Mouse (Mus musculus) liver, adult 2 months (tissue): Measurements from ENCODE around the gene Dedd2. TPM values are rescaled to one million over a fixed set of nuclear protein-coding genes. Genes with fewer than 3 reads are reported as not detected.
A peak's percentile ranks its signal among the peaks of the same experiment; 100 is the strongest.

Experiments
- DNase-seq: peaks from one replicate; pipeline ENCODE4 v3.0.0-alpha.2; 2011; ENCODE audit warnings: low read depth, low spot score; ENCODE audit errors: extremely low read depth
- H3K27ac ChIP-seq: fragments of 200-500 bp; replicated peaks from 2 replicates; pipeline ENCODE4 v1.5.1; 2012; ENCODE audit warnings: low read depth, mild to moderate bottlenecking, control low read depth, inconsistent platforms, low read length; ENCODE audit not compliant: insufficient read depth
- H3K27me3 ChIP-seq: fragments of 200-500 bp; 2 replicates; pipeline ENCODE4 v1.6.1; 2012; ENCODE audit warnings: mild to moderate bottlenecking, moderate library complexity, low read length, inconsistent platforms; ENCODE audit not compliant: control insufficient read depth, insufficient read depth
- H3K36me3 ChIP-seq: fragments of 200-500 bp; 2 replicates; pipeline ENCODE4 v1.6.1; 2012; ENCODE audit warnings: low read length, inconsistent platforms; ENCODE audit not compliant: control insufficient read depth, insufficient read depth
- H3K4me1 ChIP-seq: fragments of 200-500 bp; 2 replicates; pipeline ENCODE4 v1.6.1; 2011; ENCODE audit warnings: low read length; ENCODE audit not compliant: control insufficient read depth, insufficient read depth
- H3K4me3 ChIP-seq: fragments of 200-500 bp; 2 replicates; pipeline ENCODE4 v1.5.1; 2011; ENCODE audit warnings: low read depth, mild to moderate bottlenecking, control low read depth, low read length, moderate library complexity; ENCODE audit not compliant: insufficient read depth
- H3K79me2 ChIP-seq: fragments of 200-500 bp; 2 replicates; pipeline ENCODE4 v1.6.1; 2012; ENCODE audit warnings: inconsistent platforms, mild to moderate bottlenecking, low read length, moderate library complexity; ENCODE audit not compliant: control insufficient read depth, insufficient read depth
- H3K9ac ChIP-seq: fragments of 200-500 bp; 2 replicates; pipeline ENCODE4 v1.6.1; 2012; ENCODE audit warnings: low read depth, mild to moderate bottlenecking, control low read depth, inconsistent platforms, low read length
- CTCF ChIP-seq: fragments of 200-500 bp; IDR thresholded peaks from 2 replicates; pipeline ENCODE4 v1.5.1; 2011; ENCODE audit warnings: low read depth, low read length, control low read depth
- POLR2A ChIP-seq: fragments of 200-500 bp; IDR thresholded peaks from 2 replicates; pipeline ENCODE4 v1.6.1; 2011; ENCODE audit warnings: low read length, control low read depth; ENCODE audit not compliant: insufficient read depth; ENCODE audit errors: extremely low read depth
- WGBS: fragments of 180-500 bp; shearing (Covaris S2); methylation state at CpG from one replicate; pipeline ENCODE4 v1.1.7; 2018; 5-methylcytosine and 5-hydroxymethylcytosine counted together
- polyA plus RNA-seq: library from polyadenylated mRNA; depleted of rRNA; stranded (reverse); fragments of >200 nt; gene quantifications from 2 replicates; pipeline ENCODE4 v1.2.3, GENCODE M21; 2012
- total RNA-seq: library from RNA; depleted of rRNA; stranded (reverse); fragments of >200 nt; gene quantifications from 2 replicates; pipeline ENCODE4 v1.2.3, GENCODE M21; 2014

Gene Dedd2
- total and polyA plus RNA-seq, 2 experiments, result 20.2 to 27.9 TPM

DNA sequence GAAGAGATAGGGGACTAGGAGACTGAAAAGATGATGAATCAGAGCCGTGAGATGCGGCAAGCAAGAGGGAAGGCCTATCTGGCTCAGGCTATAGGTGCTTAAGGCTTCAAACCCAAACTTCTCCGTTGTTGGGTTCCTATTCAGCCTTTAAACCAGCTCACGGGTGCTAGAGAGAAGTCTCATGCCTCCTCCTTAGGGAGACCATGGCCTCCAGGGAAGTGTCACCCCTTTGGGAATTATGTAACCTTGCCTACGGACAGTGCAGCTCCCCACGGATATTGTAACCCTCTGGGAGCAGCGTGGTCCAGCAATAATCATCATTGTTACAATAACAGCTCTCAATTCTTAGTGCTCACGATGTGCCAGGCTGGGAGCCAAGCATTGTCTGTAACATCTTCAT is 31.4 kb upstream of the Dedd2 start:
- Histone ChIP-seq H3K27me3 (no peaks in the 10 kb centered on the region), H3K79me2 (peaks cover 28% of the 10 kb centered on the region; the same call in 1 of the 2 replicates), H3K4me3 (no peak overlapping the region), H3K36me3 (no peaks in the 10 kb centered on the region), H3K4me1 (peaks cover 12% of the 10 kb centered on the region), H3K27ac (peak overlapping the region; percentile 36), H3K9ac (no peak overlapping the region; the same call in 1 of the 2 replicates)
- DNase-seq, result no peak
- TF ChIP-seq CTCF, result no peak
- TF ChIP-seq POLR2A, result no peak
- WGBS, result 58% methylated on average over 8 of the region's 8 CpGs

DNA sequence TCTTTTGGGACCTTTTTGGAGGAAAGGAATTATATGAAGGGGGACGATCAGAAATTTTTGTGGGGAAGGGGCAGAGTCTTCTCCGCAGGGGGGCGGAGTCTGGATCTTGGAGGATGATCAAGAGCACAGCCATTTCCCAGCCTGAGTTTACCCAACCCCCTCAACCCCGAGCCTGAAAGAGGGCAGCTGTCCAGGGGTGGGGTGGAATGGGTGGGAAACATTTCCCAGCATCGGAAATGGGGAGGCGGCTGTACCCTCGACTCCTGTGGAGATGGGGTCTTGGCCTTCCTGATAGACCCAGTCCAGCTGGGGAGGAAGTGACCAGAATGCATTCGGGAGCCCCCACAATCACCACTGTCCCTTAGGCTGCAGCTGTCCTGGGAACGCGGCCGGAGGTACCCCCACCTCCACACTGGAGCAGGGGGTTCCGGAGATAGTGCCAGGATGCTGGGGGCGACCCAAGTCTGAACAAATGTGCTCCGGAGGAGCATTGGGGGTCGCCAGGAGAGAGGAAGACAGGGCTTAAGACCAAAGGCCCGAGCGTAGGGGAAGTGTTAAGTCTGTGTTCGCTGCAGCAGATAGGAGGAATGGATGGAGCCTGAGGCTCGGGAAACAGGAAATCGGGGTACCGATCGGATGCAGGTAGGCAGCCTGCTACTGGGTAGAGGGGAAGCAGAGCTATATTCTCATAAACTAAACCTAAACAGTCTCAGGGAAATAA is 30.8 kb upstream of the Dedd2 start:
- peak overlapping the region; percentile 27 for H3K4me3 ChIP-seq
- H3K27ac ChIP-seq, result peak overlapping the region; percentile 36
- peaks cover 12% of the 10 kb centered on the region for H3K4me1 ChIP-seq
- no peaks in the 10 kb centered on the region for H3K36me3 ChIP-seq
- H3K79me2 ChIP-seq, result peaks cover 31% of the 10 kb centered on the region; the same call in 1 of the 2 replicates
- H3K27me3 ChIP-seq, result no peaks in the 10 kb centered on the region
- DNase-seq, result no peak
- 24% methylated on average over 22 of the region's 22 CpGs for WGBS
- TF ChIP-seq POLR2A (no peak), CTCF (no peak)
- H3K9ac ChIP-seq, result peak overlapping the region; percentile 60

DNA sequence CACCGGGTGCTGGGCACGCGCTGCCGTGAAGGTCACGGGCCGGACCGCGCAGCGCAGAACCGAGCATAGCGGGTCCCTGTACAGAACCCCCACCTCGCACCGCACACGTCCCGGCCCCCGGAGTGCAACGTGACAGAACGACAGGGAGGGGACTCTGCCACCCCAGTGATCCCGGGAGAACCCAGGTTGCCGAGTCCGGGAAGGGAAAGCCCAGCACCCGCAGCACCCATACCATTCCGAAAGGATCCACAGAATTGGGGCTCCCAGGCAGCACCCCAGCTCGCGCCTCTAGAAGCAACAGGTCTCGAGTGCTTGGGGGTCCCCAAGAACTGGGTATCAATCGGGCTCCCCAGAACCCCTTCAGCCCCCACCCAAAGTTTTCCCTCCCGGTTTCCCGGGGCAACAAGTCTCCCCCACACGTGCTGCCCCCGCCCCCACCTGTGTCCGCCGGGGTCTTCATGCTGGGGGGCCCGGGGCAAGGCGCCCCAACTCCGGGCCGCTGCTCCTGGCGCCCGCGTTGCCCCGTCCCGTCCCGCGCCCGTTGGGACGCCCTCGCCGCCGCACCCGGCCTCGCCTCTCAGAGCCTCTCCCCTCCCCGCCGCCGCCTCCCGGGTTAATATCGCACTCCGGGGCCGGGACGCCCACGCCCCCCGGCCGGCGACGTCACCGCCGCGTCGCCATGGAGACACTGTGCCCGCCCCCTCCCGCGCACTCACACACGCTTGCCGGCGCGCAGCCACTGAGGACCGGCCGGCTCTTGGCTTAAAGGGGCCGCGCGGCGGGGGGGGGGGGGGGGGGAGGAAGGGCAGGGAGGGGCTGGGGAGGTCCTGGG is 29.9 kb upstream of the Dedd2 start, which contains the start of gene Erf:
Gene Erf, minus strand, starts transcription at position 621 of the 832 bp plus-strand sequence.
- peak; percentile 58 for DNase-seq
- Histone ChIP-seq H3K27ac (peak within 1 kb of the TSS; percentile 82), H3K4me1 (peaks cover 12% of the 10 kb centered on the region), H3K4me3 (peak within 1 kb of the TSS; percentile 90), H3K36me3 (peaks cover 2% of the 10 kb centered on the region; the same call in 1 of the 2 replicates), H3K27me3 (no peaks in the 10 kb centered on the region), H3K79me2 (peaks cover 35% of the 10 kb centered on the region; the same call in 1 of the 2 replicates), H3K9ac (peak within 1 kb of the TSS; percentile 93)
- 1% methylated on average over 70 of the region's 81 CpGs for WGBS
- no peak for TF ChIP-seq CTCF
- TF ChIP-seq POLR2A, result peak; percentile 95

DNA sequence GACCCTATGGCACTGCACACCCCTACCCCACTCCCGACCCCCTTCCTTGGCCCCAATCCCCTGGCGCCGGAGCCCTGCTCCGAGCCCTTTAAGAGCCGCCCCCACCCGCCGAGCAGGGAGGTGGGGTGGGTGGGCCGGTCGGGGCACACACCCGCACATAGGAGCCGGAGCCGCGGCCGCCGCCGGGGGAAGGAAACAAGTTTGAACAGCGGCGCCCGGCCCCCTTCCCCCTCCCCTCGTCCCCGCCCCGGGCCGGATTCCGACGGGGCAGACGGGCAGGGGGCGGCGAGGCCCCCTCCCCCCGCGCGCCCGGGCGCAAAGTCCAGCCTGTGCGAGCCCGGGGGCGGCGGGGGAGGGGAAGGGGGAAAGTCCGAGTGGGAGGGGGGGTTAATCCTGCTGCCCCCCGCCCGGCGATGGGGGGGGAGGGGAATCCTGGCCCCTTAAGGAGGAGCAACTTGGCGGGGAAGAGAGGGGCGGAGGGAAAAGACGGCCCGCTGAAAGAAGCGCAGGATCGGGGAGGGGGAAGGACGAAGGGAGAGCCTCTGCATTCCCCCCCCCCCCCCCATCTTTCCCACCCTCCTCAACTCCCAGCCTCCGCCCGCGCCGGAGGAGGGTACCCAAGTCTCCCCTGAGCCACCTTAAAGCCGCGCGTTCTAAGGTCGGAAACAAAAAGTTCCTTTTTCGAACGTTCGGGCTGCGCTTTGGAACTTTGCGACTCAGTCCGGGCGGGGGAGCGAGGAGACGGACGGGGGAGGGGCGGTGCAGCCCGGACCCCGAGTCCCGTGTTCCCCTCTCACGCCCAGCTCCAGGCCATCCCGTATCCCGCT is 29.1 kb upstream of the Dedd2 start:
- under 1% methylated on average over 49 of the region's 73 CpGs for WGBS
- peaks cover 40% of the 10 kb centered on the region; the same call in 1 of the 2 replicates for H3K79me2 ChIP-seq
- peak; percentile 62 for DNase-seq

DNA sequence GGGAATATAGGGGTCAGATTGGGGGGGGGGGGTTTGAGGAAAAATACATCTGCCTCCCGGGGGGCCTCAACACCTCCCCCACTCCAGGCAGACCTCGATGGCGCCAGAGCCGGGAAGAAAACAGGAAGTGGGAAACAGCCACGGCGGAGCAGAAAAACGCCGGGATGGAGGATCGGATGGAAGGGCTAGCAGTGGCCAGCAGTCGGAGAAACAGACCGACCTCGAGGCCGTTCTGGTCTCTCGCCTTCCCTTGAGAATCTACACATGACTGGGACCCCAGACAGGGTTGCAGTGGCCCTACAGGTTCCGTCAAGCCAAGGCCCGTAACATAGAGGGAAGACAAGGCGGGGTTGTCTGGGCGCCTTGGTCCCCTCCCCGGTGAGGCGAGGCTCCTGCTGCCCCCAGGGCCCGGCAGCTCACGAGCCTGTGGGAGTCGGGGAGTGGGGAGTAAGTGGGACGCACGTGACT is 28.5 kb upstream of the Dedd2 start:
- peak overlapping the region; percentile 86 for H3K27ac ChIP-seq
- H3K4me3 ChIP-seq, result peak overlapping the region; percentile 90
- WGBS, result 1% methylated on average over 25 of the region's 25 CpGs
- DNase-seq, result no peak
- H3K79me2 ChIP-seq, result peaks cover 41% of the 10 kb centered on the region; the same call in 1 of the 2 replicates
- no peaks in the 10 kb centered on the region for H3K27me3 ChIP-seq
- H3K4me1 ChIP-seq, result peaks cover 12% of the 10 kb centered on the region
- peaks cover 4% of the 10 kb centered on the region; the same call in 1 of the 2 replicates for H3K36me3 ChIP-seq
- H3K9ac ChIP-seq, result peak overlapping the region; percentile 93
- TF ChIP-seq POLR2A, result no peak
- no peak for TF ChIP-seq CTCF

More for the DNA sequence above, 29.1 kb upstream of the Dedd2 start:
- TF ChIP-seq POLR2A (peak; percentile 34; the same call in 1 of the 2 replicates), CTCF (no peak)
- Histone ChIP-seq H3K27ac (peak overlapping the region; percentile 86), H3K4me1 (peaks cover 12% of the 10 kb centered on the region), H3K4me3 (peak overlapping the region; percentile 90), H3K36me3 (peaks cover 4% of the 10 kb centered on the region; the same call in 1 of the 2 replicates), H3K9ac (peak overlapping the region; percentile 93), H3K27me3 (no peaks in the 10 kb centered on the region)
